In genomic region chr7:46845211-46845977, GRCm38 (mm10) we compare ENCODE assay signal across 8 mouse cellular contexts. TPM values are rescaled to one million over a fixed set of nuclear protein-coding genes. Genes with fewer than 3 reads are reported as not detected.
DNase-seq lines count a peak whose midpoint lies in the region; ATAC-seq and TF ChIP-seq lines count a peak whose summit lies in the region.

No protein-coding gene starts in this region.

- intact Hi-C loops in heart, postnatal 25 days (cut with DNase I), result no loop called here

- under 1% methylated on average over 51 of the region's 51 CpGs for WGBS in forebrain, embryonic 15.5 days
- WGBS in neural tube, embryonic 14.5 days, result under 1% methylated on average over 41 of the region's 51 CpGs

- peaks cover 8 to 22% of the 10 kb centered on the region in 2 experiments; a peak in 3 of 4 replicates for H3K4me1 ChIP-seq in ES-E14 (ENCODE audit: control insufficient read depth in 2 of 2, insufficient read depth in 2 of 2, low read length in 2 of 2, poor library complexity in 1 of 2)
- H3K4me1 ChIP-seq in forebrain, embryonic 15.5 days, result peaks cover 21% of the 10 kb centered on the region
- no peaks in the 10 kb centered on the region; the same call in 1 of the 2 replicates for H3K4me1 ChIP-seq in neural tube, embryonic 14.5 days (ENCODE audit: control insufficient read depth, insufficient read depth, low read length)
- peaks cover 24% of the 10 kb centered on the region for H3K4me1 ChIP-seq in testis, adult 2 months (ENCODE audit: control insufficient read depth, insufficient read depth, low read length)

- H3K27ac ChIP-seq in ES-E14 (ENCODE audit: insufficient read depth, low read depth, low read length, poor library complexity, severe bottlenecking), result peak overlapping the region; percentile 64
- peak overlapping the region; percentile 87 for H3K27ac ChIP-seq in forebrain, embryonic 15.5 days (replicated peaks)
- peak overlapping the region; percentile 71 for H3K27ac ChIP-seq in neural tube, embryonic 14.5 days (ENCODE audit: low read depth, low read length)
- H3K27ac ChIP-seq in testis, adult 2 months (ENCODE audit: control insufficient read depth, insufficient read depth, low read depth, low read length), result peak overlapping the region; percentile 29

- no peaks in the 10 kb centered on the region for H3K27me3 ChIP-seq in forebrain, embryonic 15.5 days
- H3K27me3 ChIP-seq in neural tube, embryonic 14.5 days (ENCODE audit: control insufficient read depth, insufficient read depth, low read length), result no peaks in the 10 kb centered on the region
- no peaks in the 10 kb centered on the region for H3K27me3 ChIP-seq in testis, adult 2 months (ENCODE audit: control insufficient read depth, insufficient read depth, low read length)

- H3K4me3 ChIP-seq in ES-E14 (ENCODE audit: insufficient read depth in 1 of 2, low read depth in 1 of 2, low read length in 2 of 2, poor library complexity in 1 of 2, severe bottlenecking in 1 of 2), result peak overlapping the region; percentile 74 to 88
- H3K4me3 ChIP-seq in forebrain, embryonic 15.5 days, result peak overlapping the region; percentile 84
- peak overlapping the region; percentile 72 for H3K4me3 ChIP-seq in neural tube, embryonic 14.5 days (ENCODE audit: low read depth, low read length)
- H3K4me3 ChIP-seq in testis, adult 2 months (ENCODE audit: control insufficient read depth, low read depth, low read length), result peak overlapping the region; percentile 91

- peak overlapping the region; percentile 90 for H3K4me2 ChIP-seq in forebrain, embryonic 15.5 days (replicated peaks)
- H3K4me2 ChIP-seq in neural tube, embryonic 14.5 days (ENCODE audit: low read depth, low read length), result peak overlapping the region; percentile 90

- peak; percentile 80 for TF ChIP-seq POLR2A in testis, adult 2 months (IDR thresholded peaks at IDR 0.05; ENCODE audit: control insufficient read depth, low read depth, low read length)

- H3K36me3 ChIP-seq in ES-E14 (ENCODE audit: control insufficient read depth, insufficient read depth, low read length, poor library complexity, severe bottlenecking), result peaks cover 27% of the 10 kb centered on the region
- peaks cover 17% of the 10 kb centered on the region for H3K36me3 ChIP-seq in forebrain, embryonic 15.5 days
- peaks cover 7% of the 10 kb centered on the region; the same call in 1 of the 2 replicates for H3K36me3 ChIP-seq in neural tube, embryonic 14.5 days (ENCODE audit: control insufficient read depth, insufficient read depth, low read length)
- H3K36me3 ChIP-seq in testis, adult 2 months (ENCODE audit: control insufficient read depth, insufficient read depth, low read length), result peaks cover 1% of the 10 kb centered on the region; the same call in 1 of the 2 replicates

- peak; percentile 80 for DNase-seq in ES-E14 (ENCODE audit: low read depth, low spot score)
- DNase-seq in cerebellum, adult 11-12 months, result peak; percentile 85
- DNase-seq in heart, postnatal 25 days (ENCODE audit: low spot score), result peak; percentile 87
- DNase-seq in layer of hippocampus, adult 18-20 months (ENCODE audit: low spot score in 2 of 2), result peak; percentile 87 to 93
- DNase-seq in lung, adult 18-20 months, result peak; percentile 92 to 94

- in situ Hi-C loops in ES-E14 (cut with MboI; ENCODE audit: low sequenced_read_pairs in 2 of 2, unreplicated experiment in 2 of 2), result no loop called here

- TF ChIP-seq CTCF in testis, adult 2 months (IDR thresholded peaks at IDR 0.05; ENCODE audit: control insufficient read depth, insufficient read depth, insufficient replicate concordance, low read depth, low read length), result no peak

- H3K9me3 ChIP-seq in ES-E14 (ENCODE audit: control insufficient read depth, insufficient read depth, low read depth, low read length), result no peaks in the 10 kb centered on the region
- H3K9me3 ChIP-seq in forebrain, embryonic 15.5 days, result no peaks in the 10 kb centered on the region
- no peaks in the 10 kb centered on the region for H3K9me3 ChIP-seq in neural tube, embryonic 14.5 days (ENCODE audit: control insufficient read depth, low read length)

- ATAC-seq in forebrain, embryonic 15.5 days (replicated peaks), result peak; percentile 87
- ATAC-seq in neural tube, embryonic 14.5 days (ENCODE audit: low read depth), result peak; percentile 89

- H3K9ac ChIP-seq in ES-E14 (ENCODE audit: insufficient read depth, low read depth, low read length, poor library complexity, severe bottlenecking), result peak overlapping the region; percentile 90
- peak overlapping the region; percentile 83 for H3K9ac ChIP-seq in forebrain, embryonic 15.5 days (replicated peaks)
- H3K9ac ChIP-seq in neural tube, embryonic 14.5 days (replicated peaks; ENCODE audit: low read depth, low read length), result peak overlapping the region; percentile 82

TF ChIP-seq in ES-E14, 5 proteins besides CTCF, POLR2A, EP300 and RAD21:
- TF ChIP-seq ZC3H11A (IDR thresholded peaks at IDR 0.05; ENCODE audit: borderline replicate concordance, low read depth, low read length) (no peak), HCFC1 (IDR thresholded peaks at IDR 0.05; ENCODE audit: borderline replicate concordance, insufficient read depth, low read length) (no peak; the same call in 1 of the 2 replicates), CHD2 (IDR thresholded peaks at IDR 0.05; ENCODE audit: low read depth, low read length) (no peak), MAFK (IDR thresholded peaks at IDR 0.05; ENCODE audit: insufficient read depth, low read depth, low read length) (no peak), ZNF384 (IDR thresholded peaks at IDR 0.05; ENCODE audit: low read depth, low read length) (no peak)

RNA-seq across cellular contexts. Expression of gene Ldha, which starts 4.1 kb away (rescaled TPM):
- total RNA-seq in ES-E14 (2012; rRNA removed), result 621 and 827 TPM in 2 replicates
- polyA plus RNA-seq in forebrain, embryonic 15.5 days (2015; fragmentation: Nextera tagmentation; extraction: Ambion mirVana), result 744 and 772 TPM in 2 replicates
- total RNA-seq in heart, postnatal 25 days (2021), result 100 to 1,000 TPM; 799 to 856 TPM
- total RNA-seq in layer of hippocampus, adult 18-20 months (2021), result 100 to 1,000 TPM; 296 to 308 TPM
- 427 and 481 TPM in 2 replicates for polyA plus RNA-seq in neural tube, embryonic 14.5 days (2014; fragmentation: Nextera tagmentation; extraction: Ambion mirVana)
- polyA plus RNA-seq in testis, adult 2 months (2012; rRNA removed), result 979 and 1,018 TPM in 2 replicates

RNA-seq across cellular contexts. Expression of gene Ldhc, which starts 15.6 kb away (rescaled TPM):
- 3.4 and 3.9 TPM in 2 replicates for total RNA-seq in ES-E14 (2012; rRNA removed)
- polyA plus RNA-seq in forebrain, embryonic 15.5 days (2015; fragmentation: Nextera tagmentation; extraction: Ambion mirVana), result not detected in 2 replicates
- total RNA-seq in heart, postnatal 25 days (2021), result not detected
- total RNA-seq in layer of hippocampus, adult 18-20 months (2021), result not detected
- 0.19 TPM in 1 of 2 replicates, not detected in the other for polyA plus RNA-seq in neural tube, embryonic 14.5 days (2014; fragmentation: Nextera tagmentation; extraction: Ambion mirVana)
- polyA plus RNA-seq in testis, adult 2 months (2012; rRNA removed), result 2,921 and 3,733 TPM in 2 replicates

RNA-seq across cellular contexts. Expression of gene Gtf2h1, which starts 49.5 kb away (rescaled TPM):
- 57.5 and 71.7 TPM in 2 replicates for total RNA-seq in ES-E14 (2012; rRNA removed)
- polyA plus RNA-seq in forebrain, embryonic 15.5 days (2015; fragmentation: Nextera tagmentation; extraction: Ambion mirVana), result 48.8 and 51.5 TPM in 2 replicates
- total RNA-seq in heart, postnatal 25 days (2021), result 10 to 100 TPM; 15.7 to 16.9 TPM
- total RNA-seq in layer of hippocampus, adult 18-20 months (2021), result 10 to 100 TPM; 39.7 to 41.8 TPM
- polyA plus RNA-seq in neural tube, embryonic 14.5 days (2014; fragmentation: Nextera tagmentation; extraction: Ambion mirVana), result 40.5 and 44.9 TPM in 2 replicates
- polyA plus RNA-seq in testis, adult 2 months (2012; rRNA removed), result 32.3 and 32.7 TPM in 2 replicates

RNA-seq across cellular contexts. Expression of gene Hps5, which starts 49.5 kb away (rescaled TPM):
- 17.4 and 18.0 TPM in 2 replicates for total RNA-seq in ES-E14 (2012; rRNA removed)
- polyA plus RNA-seq in forebrain, embryonic 15.5 days (2015; fragmentation: Nextera tagmentation; extraction: Ambion mirVana), result 15.1 and 16.5 TPM in 2 replicates
- 10 to 100 TPM in 1 of 2 experiments, 1 to 10 TPM in 1; 8.6 to 10.5 TPM for total RNA-seq in heart, postnatal 25 days (2021)
- 10 to 100 TPM; 14.4 to 15.1 TPM for total RNA-seq in layer of hippocampus, adult 18-20 months (2021)
- 14.0 and 14.8 TPM in 2 replicates for polyA plus RNA-seq in neural tube, embryonic 14.5 days (2014; fragmentation: Nextera tagmentation; extraction: Ambion mirVana)
- polyA plus RNA-seq in testis, adult 2 months (2012; rRNA removed), result 13.1 and 16.5 TPM in 2 replicates

Comparison
In these comparisons a context has a peak if more than half of its experiments do, and no peak if none do; other contexts are left out.
1. Peak in every context shown above with its lines: DNase-seq, ATAC-seq, H3K4me3 ChIP-seq and H3K27ac ChIP-seq.
2. H3K27ac ChIP-seq: peak in every context shown above with its lines; median percentile 87 in forebrain, embryonic 15.5 days; 71 in neural tube, embryonic 14.5 days; 64 in ES-E14; 29 in testis, adult 2 months.